Mouse (Mus musculus): ENCODE results near the gene Pde4dip. TPM values are rescaled to one million over a fixed set of nuclear protein-coding genes. Genes with fewer than 3 reads are reported as not detected.

The Pde4dip gene
- polyA plus RNA-seq, 2 experiments from 2014 or later, result 8.0 to 10.8 TPM

GRCm38 (mm10) chr3:97801178-97801699, 87.3 kb downstream of the Pde4dip start:
- ATAC-seq, result no peak

DNA sequence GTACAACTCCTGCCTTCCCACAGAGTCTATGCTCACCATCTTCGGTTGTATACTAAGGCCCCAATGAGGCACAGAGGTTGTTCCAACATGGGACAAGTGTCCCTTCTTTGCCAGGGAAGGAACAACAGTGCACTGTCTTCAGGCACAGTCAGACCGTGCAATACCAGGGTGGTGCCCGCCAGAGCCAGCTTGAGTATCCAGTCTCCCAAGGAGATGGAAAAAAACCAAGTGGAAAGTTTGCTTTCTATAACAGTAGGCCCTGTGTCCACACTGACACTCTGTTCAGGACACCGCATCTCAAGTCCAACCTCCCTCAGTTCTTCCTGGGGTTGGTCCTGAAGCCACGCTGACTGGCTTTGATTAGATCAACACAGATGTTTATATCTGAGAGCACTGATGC, 87.8 kb downstream of the Pde4dip start:
- no peak for ATAC-seq

GRCm38 (mm10) chr3:97800004-97800403, 88.5 kb downstream of the Pde4dip start:
- ATAC-seq, result no peak

DNA sequence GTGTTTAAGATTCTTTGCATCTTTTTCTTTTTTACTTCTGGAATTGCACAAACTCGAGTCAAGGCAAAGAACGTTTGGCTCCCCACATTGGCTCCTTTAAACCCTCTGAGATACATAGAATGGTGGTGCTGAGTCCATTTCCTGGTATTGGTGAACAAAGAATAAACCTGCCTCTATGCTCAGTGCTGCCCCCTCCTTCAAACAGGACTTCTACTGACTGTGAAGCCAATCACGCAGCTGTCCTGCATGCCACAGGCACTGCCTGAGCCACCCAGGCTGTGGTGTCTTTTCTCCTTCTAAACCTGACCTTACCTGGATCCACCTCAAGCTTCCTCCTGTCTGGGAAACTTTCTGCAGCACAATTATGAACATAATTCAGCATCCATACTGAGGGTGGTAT, 89.2 kb downstream of the Pde4dip start:
- no peak for ATAC-seq

GRCm38 (mm10) chr3:97797371-97797770, 91.1 kb downstream of the Pde4dip start:
- ATAC-seq, result no peak

DNA sequence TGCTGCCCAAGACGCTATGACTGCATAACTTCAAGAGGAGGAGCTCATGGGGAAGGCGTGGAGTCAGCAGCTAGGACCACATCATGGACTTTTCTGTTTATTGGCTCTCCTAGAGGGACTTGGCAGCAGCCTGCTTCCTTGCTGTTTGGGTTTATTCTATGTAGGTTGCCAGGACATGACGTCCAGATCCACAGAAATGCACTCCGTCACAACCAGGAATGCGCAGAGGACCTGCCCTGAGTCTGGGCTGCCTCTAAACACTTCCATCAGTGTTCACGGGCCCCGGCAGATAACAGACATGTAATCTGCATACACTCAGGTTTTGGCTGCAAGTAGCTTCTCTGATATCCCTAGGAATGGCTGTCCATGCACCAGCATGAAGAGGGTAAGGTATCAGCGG, 94.5 kb downstream of the Pde4dip start:
- ATAC-seq, result no peak

GRCm38 (mm10) chr3:97790150-97790549, 98.4 kb downstream of the Pde4dip start:
- ATAC-seq, result no peak

DNA sequence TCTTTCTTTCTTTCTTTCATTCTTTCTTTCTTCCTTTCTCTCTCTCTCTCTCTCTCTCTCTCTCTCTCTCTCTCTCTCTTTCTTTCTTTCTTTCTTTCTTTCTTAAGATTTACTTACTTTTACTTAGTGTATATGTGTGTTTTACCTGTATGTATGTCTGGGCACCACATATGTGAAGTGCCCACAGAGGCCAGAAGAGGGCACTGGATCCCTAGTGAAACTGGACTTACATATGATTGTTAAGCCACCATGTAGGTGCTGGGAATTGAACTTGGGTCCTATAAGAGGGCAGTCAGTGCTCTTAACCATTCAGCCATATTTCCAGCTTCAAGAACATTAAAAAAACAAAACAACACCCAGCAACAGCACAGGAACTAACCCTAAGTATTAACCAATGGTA, 99.2 kb downstream of the Pde4dip start:
- ATAC-seq, result no peak

DNA sequence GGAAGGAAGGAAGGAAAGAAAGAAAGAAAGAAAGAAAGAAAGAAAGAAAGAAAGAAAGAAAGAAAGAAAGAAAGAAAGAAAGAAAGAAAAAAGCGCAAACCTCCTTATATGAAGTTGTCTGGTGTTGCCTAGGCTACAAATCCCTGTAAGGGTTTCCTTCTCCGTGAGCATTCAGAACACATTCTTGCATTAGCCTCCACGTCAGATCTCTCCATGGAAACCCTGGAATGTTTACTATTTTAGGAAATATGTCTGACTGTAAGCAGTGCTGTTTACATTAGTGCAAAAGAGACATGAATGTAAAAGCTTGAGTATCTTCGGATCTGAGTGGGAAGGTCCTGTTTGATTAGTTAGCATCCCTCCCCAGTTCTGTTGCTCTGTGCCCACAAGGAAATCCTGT, 112.3 kb downstream of the Pde4dip start:
- no peak for ATAC-seq

GRCm38 (mm10) chr3:97775742-97776141, 112.8 kb downstream of the Pde4dip start:
- no peak for ATAC-seq

DNA sequence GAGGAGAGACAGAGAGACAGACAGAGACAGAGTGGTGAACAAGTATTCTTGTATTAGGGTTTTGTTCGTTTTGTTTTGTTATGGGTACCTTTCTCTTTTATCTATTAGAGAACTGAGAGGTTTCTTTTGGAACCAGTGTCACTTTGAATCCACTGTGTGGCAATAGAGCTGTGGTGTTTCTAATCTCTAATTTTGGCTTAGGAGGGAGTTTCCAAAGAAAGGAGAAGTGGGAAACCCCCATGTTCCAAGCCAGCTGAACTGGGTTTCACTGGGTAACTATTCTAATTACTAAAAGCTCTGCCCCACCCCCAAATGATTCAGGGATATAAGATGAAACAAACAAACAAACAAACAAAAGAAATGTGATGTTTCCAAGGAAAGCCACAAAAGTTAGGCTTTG, 113.6 kb downstream of the Pde4dip start:
- ATAC-seq, result peak; percentile 52

DNA sequence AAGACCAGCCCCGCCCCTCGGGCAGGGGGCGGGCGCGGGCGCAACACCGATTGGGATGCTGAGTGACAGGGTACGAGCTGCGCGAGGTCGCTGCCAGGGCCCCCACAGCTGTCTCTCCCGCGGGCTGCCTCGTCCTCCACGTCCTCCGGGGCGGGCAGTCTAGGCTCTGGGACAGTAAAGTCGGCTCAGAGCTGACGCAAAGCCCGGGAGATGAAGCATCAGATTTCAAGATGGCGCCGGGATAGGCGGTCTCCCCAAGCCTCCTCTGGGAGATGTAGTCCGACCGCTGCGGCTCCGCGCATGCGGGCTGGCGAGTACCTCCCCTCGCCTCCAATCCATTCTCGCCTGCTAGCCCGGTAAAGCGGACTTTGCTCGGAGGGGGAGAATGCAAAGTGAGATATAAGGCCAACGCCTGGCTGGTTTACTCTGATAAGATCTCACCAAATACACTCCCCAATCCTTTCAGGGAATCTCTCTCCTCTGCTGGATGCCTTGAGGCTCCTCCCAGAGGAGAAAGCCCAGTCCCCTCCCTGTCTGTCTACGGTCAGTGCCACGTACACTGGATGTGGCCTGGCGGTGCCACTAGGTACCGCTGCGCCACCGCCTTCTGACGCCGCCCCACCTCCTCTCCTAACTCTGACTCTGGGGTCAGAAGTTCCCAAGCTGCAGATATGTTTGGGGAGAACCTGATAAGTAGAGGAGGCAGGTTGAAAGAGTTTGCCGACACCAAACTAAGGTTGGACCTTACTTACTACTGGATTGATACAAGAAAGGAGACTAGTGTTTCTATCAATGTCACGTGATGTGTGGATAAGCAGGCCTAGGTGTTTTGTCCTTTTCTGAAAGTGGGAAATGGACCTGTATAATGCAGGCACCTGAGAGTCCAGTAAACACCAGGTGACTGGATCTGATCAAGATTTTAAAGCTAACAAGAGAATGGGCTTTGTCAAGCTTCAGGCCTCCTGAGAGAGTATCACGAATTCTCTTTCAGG, 120.4 kb downstream of the Pde4dip start:
- ATAC-seq, result peak; percentile 91

DNA sequence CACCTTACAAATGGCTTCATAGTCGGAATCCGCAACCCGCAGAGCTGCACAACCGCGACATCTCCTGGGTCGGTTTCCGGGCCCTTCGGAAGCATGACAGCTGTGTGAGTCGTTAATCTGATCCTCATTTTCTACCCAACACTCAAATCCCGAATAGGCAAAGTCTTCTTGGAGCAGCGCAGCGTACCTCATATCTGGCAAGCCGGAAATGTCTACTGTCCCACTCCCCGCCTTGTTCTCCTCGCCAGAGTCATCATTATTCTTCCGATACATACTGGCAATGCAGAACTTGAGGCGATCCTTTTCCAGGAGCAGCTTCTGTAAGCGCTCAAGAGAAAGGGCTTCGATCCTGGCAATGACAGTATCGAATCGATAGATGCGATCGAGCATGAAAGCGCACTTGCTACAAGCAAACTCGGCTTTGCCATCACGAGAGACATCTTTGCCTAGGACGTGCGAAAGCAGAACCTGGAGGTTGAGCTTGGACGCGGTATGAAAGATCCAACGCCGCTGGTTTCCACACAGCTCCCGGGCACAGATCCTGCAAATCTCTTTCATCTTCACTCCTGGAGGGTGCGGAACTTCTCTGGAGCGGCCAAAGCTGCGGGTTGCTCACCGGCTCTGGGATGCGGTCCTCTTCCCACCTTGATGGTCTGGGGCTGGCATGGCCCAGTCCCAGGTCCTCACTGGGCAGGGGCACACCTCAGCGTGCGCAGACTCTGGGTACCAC, 121.3 kb downstream of the Pde4dip start:
- ATAC-seq, result peak; percentile 11

GRCm38 (mm10) chr3:97766459-97766858, 122.0 kb downstream of the Pde4dip start:
- ATAC-seq, result no peak

DNA sequence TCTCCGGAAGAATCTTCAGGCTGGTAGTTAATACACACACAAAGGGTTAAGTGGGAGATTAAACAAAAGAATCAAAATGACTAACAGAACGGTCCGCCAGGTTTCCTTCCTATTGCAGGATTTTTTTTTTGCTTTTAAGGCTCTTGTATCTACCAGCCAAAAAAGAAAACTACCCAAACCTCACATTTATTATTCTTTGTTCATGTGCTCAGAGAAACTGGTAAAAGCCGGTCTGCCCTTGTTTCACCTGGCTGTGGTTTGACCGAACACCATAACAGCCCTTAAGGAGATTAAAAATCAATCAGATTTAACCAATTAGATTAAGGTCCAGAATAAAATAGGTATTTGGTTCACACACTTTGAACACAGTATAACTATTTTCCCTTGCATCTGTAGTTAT, 124.4 kb downstream of the Pde4dip start:
- ATAC-seq, result no peak

DNA sequence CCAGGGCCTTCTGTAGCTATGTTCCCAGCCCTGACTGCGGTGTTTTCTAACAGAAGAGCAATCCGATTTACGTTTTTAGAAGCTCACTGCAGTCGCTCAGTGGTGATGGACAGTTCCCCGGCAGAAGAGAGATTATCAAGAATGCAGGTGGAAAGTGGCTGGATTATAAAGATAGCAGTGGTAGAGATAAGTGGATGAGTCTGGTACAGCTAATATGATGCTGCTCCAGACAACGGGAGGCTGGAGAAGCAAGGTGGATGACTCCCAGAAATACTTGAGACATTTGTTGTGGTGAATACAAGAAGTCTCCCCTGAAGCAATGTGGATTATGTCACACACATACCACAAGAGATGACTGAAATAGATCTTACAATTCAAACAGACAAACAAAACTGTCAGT, 126.6 kb downstream of the Pde4dip start:
- no peak for ATAC-seq

DNA sequence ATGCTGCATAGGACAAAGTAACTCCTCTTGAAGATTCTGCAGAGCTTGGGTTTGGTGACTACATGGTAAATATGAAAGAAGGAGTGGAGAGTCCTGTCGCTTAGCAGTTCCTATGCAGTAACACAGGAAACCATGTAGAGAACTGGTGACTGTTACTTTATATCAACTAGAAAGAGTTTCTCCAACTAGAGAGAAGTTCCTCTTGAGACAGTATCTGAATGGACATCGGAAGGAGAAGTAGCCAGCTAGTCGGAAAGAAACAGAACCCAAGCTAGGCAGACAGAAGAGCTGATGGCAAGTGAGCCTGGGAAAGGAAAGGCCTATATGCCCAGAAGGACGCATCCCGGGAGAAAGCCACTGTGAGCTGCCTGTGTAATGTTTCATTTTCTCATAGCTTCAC, 127.3 kb downstream of the Pde4dip start:
- ATAC-seq, result no peak

DNA sequence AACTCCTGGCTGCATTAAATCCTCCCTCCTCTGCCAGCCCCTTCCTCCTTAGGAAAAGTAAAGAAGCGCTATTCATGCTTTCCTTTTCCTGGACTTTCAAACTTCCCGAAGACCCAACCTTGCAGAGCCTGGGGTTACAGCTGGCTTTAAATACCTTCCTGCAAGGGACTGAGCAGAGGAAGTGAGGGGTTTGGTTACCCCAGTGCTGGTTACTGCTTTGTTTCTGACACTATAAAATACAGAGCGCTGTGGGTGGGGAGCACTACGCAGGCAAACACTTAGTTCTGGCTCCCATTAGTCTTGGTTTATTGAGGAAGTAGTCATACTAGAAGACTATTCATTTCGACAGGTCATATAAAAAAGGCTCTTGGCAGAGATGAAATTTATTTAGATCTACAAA, 128.7 kb downstream of the Pde4dip start:
- no peak for ATAC-seq

- ATAC-seq, result no peak
These were observed 131.0 kb downstream of the Pde4dip start for GRCm38 (mm10) chr3:97757501-97757900.

- no peak for ATAC-seq
These were observed 132.0 kb downstream of the Pde4dip start for GRCm38 (mm10) chr3:97756283-97757074.

DNA sequence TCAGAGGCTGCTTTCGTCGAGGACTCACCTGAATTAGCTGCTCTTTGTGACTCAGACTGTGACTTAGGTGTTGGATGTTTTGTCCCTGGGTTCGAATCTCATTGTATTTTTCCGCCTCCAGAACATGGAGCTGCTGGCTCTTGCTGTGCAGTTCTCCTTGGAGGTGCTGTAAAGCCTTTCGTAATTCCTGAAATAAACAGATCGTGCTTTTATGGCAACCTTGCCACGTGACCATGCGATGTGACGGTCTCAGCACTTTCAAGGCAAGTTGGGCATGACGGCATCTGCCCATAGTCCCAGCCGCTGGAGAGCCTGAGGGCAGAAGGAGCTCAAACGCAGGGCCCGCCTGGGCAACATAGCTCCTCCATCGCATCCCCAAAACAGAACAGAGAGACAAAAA, 133.1 kb downstream of the Pde4dip start:
- ATAC-seq, result no peak

DNA sequence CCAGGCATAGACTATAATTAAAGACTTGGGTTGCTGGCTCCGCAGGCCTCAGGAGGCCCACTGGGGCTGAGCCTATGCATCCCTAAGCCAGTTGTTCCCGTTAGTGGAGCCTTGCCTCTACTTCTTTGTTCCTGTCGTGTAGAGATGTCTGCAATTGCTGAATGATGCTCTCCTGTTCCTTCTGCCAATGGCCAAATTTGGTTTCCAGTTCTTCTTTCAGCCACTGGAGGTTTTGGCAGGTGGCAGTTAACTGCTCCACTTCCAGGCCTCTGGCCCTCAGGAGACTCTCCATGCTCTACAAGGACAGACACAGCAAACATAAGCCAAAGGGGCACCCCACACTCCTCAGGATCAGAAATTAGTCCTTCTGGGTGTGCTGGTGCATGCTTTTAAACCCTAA, 135.6 kb downstream of the Pde4dip start:
- ATAC-seq, result no peak

GRCm38 (mm10) chr3:97751566-97751965, 136.9 kb downstream of the Pde4dip start:
- ATAC-seq, result no peak

Measured in activated CD4-positive, CD25-positive, alpha-beta regulatory T cell, adult 4 months (primary cell).